Mouse (Mus musculus): ENCODE measurements around the gene Ptprn2.

- no peak for TF ChIP-seq POLR2A (IDR thresholded peaks at IDR 0.05; ENCODE audit: control insufficient read depth, low read depth, low read length)
- TF ChIP-seq CTCF (IDR thresholded peaks at IDR 0.05; ENCODE audit: control insufficient read depth, insufficient read depth, insufficient replicate concordance, low read depth, low read length), result no peak
Measured at GRCm38 (mm10) chr12:117242181-117242580, 756.7 kb downstream of the Ptprn2 start.
